ENCODE assay signal across 8 mouse cellular contexts in the genomic region with DNA sequence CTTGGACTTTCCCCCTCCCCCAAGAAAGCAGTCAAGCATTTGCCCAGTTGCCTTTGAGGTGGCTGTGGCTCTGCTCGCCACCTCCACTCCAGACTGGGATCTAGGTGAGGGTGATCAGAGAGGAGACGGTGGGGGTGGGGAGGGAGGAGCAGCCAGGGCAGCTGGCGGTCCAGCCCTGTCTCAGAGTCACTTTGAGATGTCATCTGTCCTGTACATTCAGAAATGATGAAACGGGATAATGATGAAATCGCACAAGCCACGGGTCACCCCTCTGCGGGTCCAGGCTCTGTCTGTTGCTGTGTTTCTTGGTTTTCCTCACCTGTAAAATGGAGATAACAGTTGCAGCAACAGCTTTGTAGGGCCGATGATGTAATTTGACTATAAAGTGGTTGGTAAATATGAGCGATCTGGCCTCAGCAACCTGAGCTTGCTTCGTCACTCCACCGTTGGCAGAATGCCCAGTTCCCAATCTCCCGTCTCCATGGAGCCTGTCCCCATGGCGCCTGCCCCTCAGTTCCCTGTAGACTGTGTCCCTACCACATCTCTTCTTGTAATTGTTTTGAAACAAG. TPM values are rescaled to one million over a fixed set of nuclear protein-coding genes. Genes with fewer than 3 reads are reported as not detected.
DNase-seq lines count a peak whose midpoint lies in the region; ATAC-seq lines count a peak whose summit lies in the region.

No protein-coding gene starts in this region.

- H3K27ac ChIP-seq in hindbrain, embryonic 11.5 days (ENCODE audit: low read depth, low read length), result no peak overlapping the region

- H3K4me2 ChIP-seq in hindbrain, embryonic 11.5 days (replicated peaks; ENCODE audit: low read depth, low read length), result no peak overlapping the region

- no peak overlapping the region for H3K4me3 ChIP-seq in hindbrain, embryonic 11.5 days (ENCODE audit: low read depth, low read length)

- H3K27me3 ChIP-seq in hindbrain, embryonic 11.5 days (ENCODE audit: control insufficient read depth, insufficient read depth, low read length), result no peaks in the 10 kb centered on the region; the same call in 1 of the 2 replicates

- H3K36me3 ChIP-seq in hindbrain, embryonic 11.5 days (ENCODE audit: control insufficient read depth, insufficient read depth, low read length), result no peaks in the 10 kb centered on the region

- no peak overlapping the region for H3K9ac ChIP-seq in hindbrain, embryonic 11.5 days (ENCODE audit: low read depth, low read length)

- H3K4me1 ChIP-seq in hindbrain, embryonic 11.5 days (replicated peaks; ENCODE audit: control insufficient read depth, insufficient read depth, low read length), result no peaks in the 10 kb centered on the region

- peak; percentile 72 for DNase-seq in Muller cell, postnatal 12 days (ENCODE audit: inconsistent ontology term)
- peak; percentile 66 for DNase-seq in cerebellum, adult 11 months
- peak; percentile 73 to 78 for DNase-seq in frontal cortex, postnatal 10 days (ENCODE audit: low spot score in 2 of 2)
- peak; percentile 61 for DNase-seq in hindbrain, embryonic 11.5 days (ENCODE audit: low spot score)
- peak; percentile 83 to 90 for DNase-seq in layer of hippocampus, postnatal 14 days (ENCODE audit: low spot score in 2 of 2)
- DNase-seq in lung, postnatal 14 days, result peak; percentile 89
- peak; percentile 88 for DNase-seq in right cerebral cortex, postnatal 14 days
- DNase-seq in thymus, postnatal 25 days, result no peak

- no peaks in the 10 kb centered on the region for H3K9me3 ChIP-seq in hindbrain, embryonic 11.5 days (ENCODE audit: control insufficient read depth, low read length)

- 61% methylated on average over 13 of the region's 13 CpGs for WGBS in hindbrain, embryonic 11.5 days

- ATAC-seq in hindbrain, embryonic 11.5 days (ENCODE audit: low FRiP score), result peak; percentile 58; the same call in 1 of the 2 replicates

RNA-seq across cellular contexts. Expression of a gene that starts 8.1 kb away (rescaled TPM):
- 4.6 and 5.5 TPM in 2 replicates for polyA plus RNA-seq in hindbrain, embryonic 11.5 days (2014; fragmentation: Nextera tagmentation; extraction: Ambion mirVana)
- total RNA-seq in layer of hippocampus, postnatal 14 days (2021), result 100 to 1,000 TPM in 1 of 2 experiments, 10 to 100 TPM in 1; 99.5 to 106 TPM

RNA-seq across cellular contexts. Expression of a gene that starts 59.1 kb away (rescaled TPM):
- 41.1 and 42.9 TPM in 2 replicates for polyA plus RNA-seq in hindbrain, embryonic 11.5 days (2014; fragmentation: Nextera tagmentation; extraction: Ambion mirVana)
- 10 to 100 TPM; 18.4 to 19.1 TPM for total RNA-seq in layer of hippocampus, postnatal 14 days (2021)

RNA-seq across cellular contexts. Expression of a gene that starts 59.4 kb away (rescaled TPM):
- polyA plus RNA-seq in hindbrain, embryonic 11.5 days (2014; fragmentation: Nextera tagmentation; extraction: Ambion mirVana), result 97.1 and 115 TPM in 2 replicates
- 10 to 100 TPM; 67.4 to 69.2 TPM for total RNA-seq in layer of hippocampus, postnatal 14 days (2021)
